Mouse (Mus musculus): ENCODE measurements around the gene Sva.

Gene Sva

GRCm38 (mm10) chr6:42038094-42038493 is at the start of gene Sva:
TSS of gene Sva (plus strand) at chr6:42038394.
- no peak for DNase-seq (ENCODE audit: low spot score)

All from ovary, postnatal 14 days (tissue).